Mouse (Mus musculus) liver, embryonic 14.5 days (tissue): ENCODE measurements around the gene 4933414I15Rik. TPM values are rescaled to one million over a fixed set of nuclear protein-coding genes. Genes with fewer than 3 reads are reported as not detected.

Experiments used
- ATAC-seq: fragments of 200-750 bp; cut with Nextera tagmentation; 2 replicates; pipeline ENCODE4 v1.8.0; 2017; ENCODE audit warnings: moderate number of reproducible peaks, mild to moderate bottlenecking, moderate library complexity; ENCODE audit not compliant: insufficient read depth
- DNase-seq, 3 experiments: peaks; one replicate each; pipeline ENCODE4 v3.0.0-alpha.2; 2012 to 2013; ENCODE audit warnings: low read depth in 3 of 3, low spot score in 3 of 3
- H3K27ac ChIP-seq: fragments of 300-500 bp; sonication (generic); 2 replicates; pipeline ENCODE4 v1.5.1; 2014; ENCODE audit warnings: moderate library complexity, mild to moderate bottlenecking, control low read depth, inconsistent platforms
- H3K27me3 ChIP-seq: fragments of 300-500 bp; sonication (generic); 2 replicates; pipeline ENCODE4 v1.6.1; 2014; ENCODE audit warnings: mild to moderate bottlenecking, low read length, moderate library complexity; ENCODE audit not compliant: control insufficient read depth, insufficient read depth
- H3K36me3 ChIP-seq: fragments of 300-500 bp; sonication (generic); replicated peaks from 2 replicates; pipeline ENCODE4 v1.6.1; 2014; ENCODE audit warnings: low read depth; ENCODE audit not compliant: control insufficient read depth, insufficient read depth
- H3K4me1 ChIP-seq, 2 experiments: fragments of 200-500 bp in 1 of 2; fragments of 300-500 bp in 1 of 2; sonication (generic) in 1 of 2; replicated peaks; 2 replicates each; pipeline ENCODE4 v1.6.1; 2012 to 2014; ENCODE audit warnings: antibody characterized with exemption in 1 of 2, inconsistent platforms in 1 of 2, low read length in 1 of 2; ENCODE audit not compliant: control insufficient read depth in 2 of 2, insufficient read depth in 2 of 2
- H3K4me2 ChIP-seq: fragments of 300-500 bp; sonication (generic); 2 replicates; pipeline ENCODE4 v1.6.1; 2014; ENCODE audit warnings: low read depth, mild to moderate bottlenecking, control low read depth, moderate library complexity
- H3K4me3 ChIP-seq, 2 experiments: fragments of 200-500 bp in 1 of 2; fragments of 300-500 bp in 1 of 2; sonication (generic) in 1 of 2; 2 replicates each; pipeline ENCODE4 v1.5.1; 2012 to 2014; ENCODE audit warnings: low read depth in 2 of 2, low read length in 2 of 2, mild to moderate bottlenecking in 2 of 2, control low read depth in 1 of 2, inconsistent platforms in 1 of 2, moderate library complexity in 1 of 2; ENCODE audit not compliant: insufficient read depth in 1 of 2
- H3K9ac ChIP-seq: fragments of 300-500 bp; sonication (generic); replicated peaks from 2 replicates; pipeline ENCODE4 v1.6.1; 2014; ENCODE audit warnings: mild to moderate bottlenecking, control low read depth, moderate library complexity
- H3K9me3 ChIP-seq: fragments of 300-500 bp; sonication (generic); 2 replicates; pipeline ENCODE4 v1.6.1; 2016; ENCODE audit warnings: low read length, mixed read lengths; ENCODE audit not compliant: control insufficient read depth
- CTCF ChIP-seq: IDR thresholded peaks from 2 replicates; pipeline ENCODE4 v1.5.1; 2016; ENCODE audit warnings: antibody characterized with exemption, low read depth, control low read depth
- EP300 ChIP-seq: IDR thresholded peaks from 2 replicates; pipeline ENCODE4 v1.6.1; 2016; ENCODE audit warnings: antibody characterized with exemption, low read depth
- WGBS: fragments of 180-500 bp; shearing (Covaris S2); extraction: QIAGEN DNeasy Blood & Tissue Kit; methylation state at CpG from one replicate; pipeline ENCODE4 v1.1.7; 2014; ENCODE audit not compliant: insufficient replicate concordance; 5-methylcytosine and 5-hydroxymethylcytosine counted together
- polyA plus RNA-seq, 2 experiments: library from polyadenylated mRNA; depleted of rRNA in 1 of 2; stranded (reverse) in 1 of 2; unstranded in 1 of 2; fragments of >200 nt; fragmentation: Nextera tagmentation in 1 of 2; extraction: Ambion mirVana in 1 of 2; gene quantifications; 2 replicates each; pipeline versions ENCODE4 v1.2.1 to v1.2.3; 2012 to 2014

4933414I15Rik gene
- polyA plus RNA-seq, 2 experiments: not detected

DNA sequence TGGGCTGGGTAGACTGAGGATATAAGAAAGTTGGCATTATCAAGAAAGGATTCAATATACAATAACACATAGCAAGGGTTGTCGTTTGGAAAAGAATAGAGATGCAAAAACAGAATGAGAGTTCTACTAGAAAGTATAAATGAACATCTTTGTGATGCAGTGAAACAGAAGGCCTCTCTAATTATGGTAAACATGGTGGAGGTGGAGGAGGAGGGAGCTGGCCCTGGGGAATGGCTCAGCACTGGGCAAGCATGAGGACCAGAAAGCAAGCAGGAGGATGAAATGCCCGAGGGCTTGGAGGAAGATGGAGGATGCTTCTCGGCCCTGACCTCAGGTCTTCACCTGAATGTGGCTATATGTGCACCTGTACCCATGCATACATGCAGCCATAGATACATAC is 29.1 kb downstream of the 4933414I15Rik start:
- no peaks in the 10 kb centered on the region for H3K9me3 ChIP-seq
- DNase-seq (no peak), ATAC-seq (no peak)
- no peak for TF ChIP-seq EP300
- TF ChIP-seq CTCF: no peak
- H3K27ac ChIP-seq: no peak overlapping the region
- WGBS: 62% methylated on average over 3 of the region's 3 CpGs
- no peak overlapping the region for H3K4me2 ChIP-seq
- no peak overlapping the region for H3K4me3 ChIP-seq
- no peak overlapping the region for H3K9ac ChIP-seq
- H3K4me1 ChIP-seq: no peaks in the 10 kb centered on the region; a peak in 1 of 4 replicates
- no peaks in the 10 kb centered on the region; the same call in none of the 2 replicates for H3K36me3 ChIP-seq
- no peaks in the 10 kb centered on the region for H3K27me3 ChIP-seq

DNA sequence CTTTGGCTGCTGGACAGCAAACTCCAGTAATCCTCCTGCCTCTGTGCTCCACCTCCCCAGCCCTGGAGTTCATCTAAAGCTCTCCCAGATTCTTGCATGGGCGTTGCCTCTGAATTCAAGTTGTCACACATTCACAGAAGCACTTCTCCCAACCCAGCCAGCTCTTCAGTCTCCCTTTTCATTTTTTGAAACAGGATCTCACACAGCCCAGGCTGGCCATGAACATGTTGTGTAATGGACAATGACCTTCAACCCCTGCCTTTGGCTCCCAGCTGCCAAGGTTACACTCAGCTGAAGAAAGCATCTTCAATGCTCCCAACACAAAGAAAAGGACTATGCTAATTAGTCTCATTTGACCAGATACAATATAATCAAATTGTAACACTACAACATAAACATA is 30.3 kb downstream of the 4933414I15Rik start:
- DNase-seq (no peak), ATAC-seq (no peak)
- no peak overlapping the region for H3K9ac ChIP-seq
- H3K4me1 ChIP-seq: no peaks in the 10 kb centered on the region; a peak in 1 of 4 replicates
- no peaks in the 10 kb centered on the region; the same call in none of the 2 replicates for H3K36me3 ChIP-seq
- no peaks in the 10 kb centered on the region for H3K9me3 ChIP-seq
- H3K27me3 ChIP-seq: no peaks in the 10 kb centered on the region
- WGBS: 63% methylated on average over 1 of the region's 1 CpGs
- no peak overlapping the region for H3K4me2 ChIP-seq
- H3K4me3 ChIP-seq: no peak overlapping the region
- no peak for TF ChIP-seq CTCF
- no peak for TF ChIP-seq EP300
- no peak overlapping the region for H3K27ac ChIP-seq

DNA sequence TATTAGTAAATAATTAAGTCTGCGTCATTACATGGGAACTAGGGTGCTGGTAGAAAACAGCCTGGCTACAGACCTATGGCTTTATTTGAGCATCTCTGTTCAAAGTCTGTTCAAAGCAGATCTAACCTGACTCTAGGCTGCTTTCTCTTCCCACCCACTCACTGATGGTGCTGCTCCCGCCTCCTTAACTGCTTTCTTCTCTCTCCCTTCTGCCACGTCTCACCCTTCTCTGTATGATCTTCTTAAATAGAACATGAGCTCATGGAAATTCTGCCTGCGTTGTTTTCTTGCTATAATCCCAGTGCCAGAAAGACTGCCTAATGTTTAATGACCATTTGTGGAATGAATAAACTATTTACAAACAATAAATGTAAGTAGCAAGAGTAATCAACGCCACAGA is 35.4 kb downstream of the 4933414I15Rik start:
- H3K4me2 ChIP-seq: no peak overlapping the region
- H3K36me3 ChIP-seq: peaks cover 2% of the 10 kb centered on the region
- TF ChIP-seq EP300 (no peak), CTCF (no peak)
- H3K27me3 ChIP-seq: no peaks in the 10 kb centered on the region
- 66% methylated on average over 5 of the region's 5 CpGs for WGBS
- no peak overlapping the region for H3K27ac ChIP-seq
- H3K9me3 ChIP-seq: no peaks in the 10 kb centered on the region
- no peaks in the 10 kb centered on the region; a peak in 1 of 4 replicates for H3K4me1 ChIP-seq
- ATAC-seq: no peak
- H3K4me3 ChIP-seq: no peak overlapping the region
- H3K9ac ChIP-seq: no peak overlapping the region
- no peak for DNase-seq

DNA sequence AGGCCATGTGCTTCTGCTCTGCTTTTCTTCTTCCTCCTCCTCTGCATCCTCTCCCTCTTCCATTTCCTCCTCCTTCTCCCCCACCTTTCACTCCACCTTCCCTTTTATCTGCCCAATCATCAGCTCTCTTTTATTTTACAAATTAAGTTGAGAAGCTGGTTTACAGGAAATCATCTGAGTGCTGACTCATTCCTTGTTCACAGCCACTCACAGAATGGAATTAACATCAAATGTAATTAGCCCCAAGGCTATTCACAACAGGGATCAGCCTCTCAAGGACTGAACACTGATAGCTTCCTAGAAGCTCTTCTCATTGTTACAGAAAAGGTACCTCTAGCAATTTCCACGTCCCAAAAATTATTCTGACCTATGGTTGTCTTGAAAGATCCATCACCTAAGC is 46.2 kb downstream of the 4933414I15Rik start:
- TF ChIP-seq EP300 (no peak), CTCF (no peak)
- H3K27me3 ChIP-seq: no peaks in the 10 kb centered on the region
- no peak overlapping the region for H3K4me2 ChIP-seq
- H3K27ac ChIP-seq: no peak overlapping the region
- H3K4me3 ChIP-seq: no peak overlapping the region
- no peaks in the 10 kb centered on the region for H3K36me3 ChIP-seq
- 33% methylated on average over 1 of the region's 1 CpGs for WGBS
- peaks cover 20% of the 10 kb centered on the region for H3K9me3 ChIP-seq
- H3K4me1 ChIP-seq: no peaks in the 10 kb centered on the region
- no peak overlapping the region for H3K9ac ChIP-seq
- ATAC-seq: no peak
- no peak for DNase-seq

DNA sequence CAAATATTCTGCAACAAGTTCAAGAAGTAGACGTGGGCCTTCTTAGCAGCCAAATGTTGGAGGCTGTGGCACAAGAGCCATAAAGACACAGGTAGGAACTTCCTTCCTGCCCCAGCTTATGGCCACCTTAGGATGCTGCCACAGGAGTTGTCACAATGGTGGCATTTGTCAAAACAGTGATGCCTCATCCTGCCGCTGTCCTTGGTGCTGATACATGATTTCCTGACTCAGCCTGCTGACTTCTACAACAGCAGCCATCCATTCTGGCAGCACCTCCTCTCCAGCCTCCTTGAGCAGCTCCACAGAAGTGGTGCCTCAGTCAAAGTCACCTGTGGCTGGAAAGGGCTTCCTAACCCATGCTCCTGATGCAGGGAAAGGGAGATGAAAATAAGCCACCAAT is 51.1 kb downstream of the 4933414I15Rik start:
- H3K9ac ChIP-seq: no peak overlapping the region
- no peaks in the 10 kb centered on the region for H3K4me1 ChIP-seq
- no peak for DNase-seq
- ATAC-seq: no peak
- no peak overlapping the region for H3K4me2 ChIP-seq
- WGBS: 28% methylated on average over 2 of the region's 2 CpGs
- TF ChIP-seq EP300 (no peak), CTCF (no peak)
- H3K4me3 ChIP-seq: no peak overlapping the region
- H3K9me3 ChIP-seq: no peaks in the 10 kb centered on the region
- H3K36me3 ChIP-seq: no peaks in the 10 kb centered on the region
- H3K27me3 ChIP-seq: no peaks in the 10 kb centered on the region
- H3K27ac ChIP-seq: no peak overlapping the region

Other genes starting within 250 kb of the 4933414I15Rik start
- 0.26 and 0.42 TPM in 2 replicates for gene Zfp354c, start 116.0 kb downstream of the 4933414I15Rik start, polyA plus RNA-seq (2012; rRNA removed)
- gene Zfp354c, start 116.0 kb downstream of the 4933414I15Rik start, polyA plus RNA-seq (2014; fragmentation: Nextera tagmentation; extraction: Ambion mirVana): 0.65 and 0.69 TPM in 2 replicates
- gene Zfp879, start 102.2 kb downstream of the 4933414I15Rik start, polyA plus RNA-seq (2012; rRNA removed): 0.04 and 0.08 TPM in 2 replicates
- 0.04 and 0.13 TPM in 2 replicates for gene Zfp879, start 102.2 kb downstream of the 4933414I15Rik start, polyA plus RNA-seq (2014; fragmentation: Nextera tagmentation; extraction: Ambion mirVana)
- gene Grm6, start 93.1 kb downstream of the 4933414I15Rik start, polyA plus RNA-seq (2012; rRNA removed): 0.10 and 0.15 TPM in 2 replicates
- 0.04 TPM in 1 of 2 replicates, not detected in the other for gene Grm6, start 93.1 kb downstream of the 4933414I15Rik start, polyA plus RNA-seq (2014; fragmentation: Nextera tagmentation; extraction: Ambion mirVana)
- 0.16 and 0.26 TPM in 2 replicates for gene Zfp454, start 56.1 kb downstream of the 4933414I15Rik start, polyA plus RNA-seq (2012; rRNA removed)
- gene Zfp454, start 56.1 kb downstream of the 4933414I15Rik start, polyA plus RNA-seq (2014; fragmentation: Nextera tagmentation; extraction: Ambion mirVana): 0.22 and 0.38 TPM in 2 replicates
- 0.45 and 0.70 TPM in 2 replicates for gene Zfp2, start 27.6 kb downstream of the 4933414I15Rik start, polyA plus RNA-seq (2012; rRNA removed)
- 2.0 and 2.6 TPM in 2 replicates for gene Zfp2, start 27.6 kb downstream of the 4933414I15Rik start, polyA plus RNA-seq (2014; fragmentation: Nextera tagmentation; extraction: Ambion mirVana)
- 0.06 and 0.07 TPM in 2 replicates for gene Zfp354b, start 12.1 kb downstream of the 4933414I15Rik start, polyA plus RNA-seq (2012; rRNA removed)
- 0.08 TPM in 2 replicates for gene Zfp354b, start 12.1 kb downstream of the 4933414I15Rik start, polyA plus RNA-seq (2014; fragmentation: Nextera tagmentation; extraction: Ambion mirVana)
- not detected in 2 replicates for gene Prop1, start 10.0 kb upstream of the 4933414I15Rik start, polyA plus RNA-seq (2012; rRNA removed)
- gene Prop1, start 10.0 kb upstream of the 4933414I15Rik start, polyA plus RNA-seq (2014; fragmentation: Nextera tagmentation; extraction: Ambion mirVana): not detected in 2 replicates
- not detected in 2 replicates for gene Olfr1378, start 22.8 kb upstream of the 4933414I15Rik start, polyA plus RNA-seq (2012; rRNA removed)
- gene Olfr1378, start 22.8 kb upstream of the 4933414I15Rik start, polyA plus RNA-seq (2014; fragmentation: Nextera tagmentation; extraction: Ambion mirVana): not detected in 2 replicates
- not detected in 2 replicates for gene Olfr1377, start 38.2 kb upstream of the 4933414I15Rik start, polyA plus RNA-seq (2012; rRNA removed)
- gene Olfr1377, start 38.2 kb upstream of the 4933414I15Rik start, polyA plus RNA-seq (2014; fragmentation: Nextera tagmentation; extraction: Ambion mirVana): not detected in 2 replicates
- gene Olfr51, start 59.8 kb upstream of the 4933414I15Rik start, polyA plus RNA-seq (2012; rRNA removed): not detected in 2 replicates
- gene Olfr51, start 59.8 kb upstream of the 4933414I15Rik start, polyA plus RNA-seq (2014; fragmentation: Nextera tagmentation; extraction: Ambion mirVana): not detected in 2 replicates
- not detected in 2 replicates for gene Olfr54, start 70.5 kb upstream of the 4933414I15Rik start, polyA plus RNA-seq (2012; rRNA removed)
- not detected in 2 replicates for gene Olfr54, start 70.5 kb upstream of the 4933414I15Rik start, polyA plus RNA-seq (2014; fragmentation: Nextera tagmentation; extraction: Ambion mirVana)
- gene Olfr1375, start 104.3 kb upstream of the 4933414I15Rik start, polyA plus RNA-seq (2012; rRNA removed): not detected in 2 replicates
- not detected in 2 replicates for gene Olfr1375, start 104.3 kb upstream of the 4933414I15Rik start, polyA plus RNA-seq (2014; fragmentation: Nextera tagmentation; extraction: Ambion mirVana)
- gene Zfp354a, start 115.5 kb upstream of the 4933414I15Rik start, polyA plus RNA-seq (2012; rRNA removed): 0.47 and 1.1 TPM in 2 replicates
- 1.00 and 1.1 TPM in 2 replicates for gene Zfp354a, start 115.5 kb upstream of the 4933414I15Rik start, polyA plus RNA-seq (2014; fragmentation: Nextera tagmentation; extraction: Ambion mirVana)